Mouse (Mus musculus) right cerebral cortex, postnatal 25 days (tissue): ENCODE measurements at regions not wholly inside any gene's neighbourhood (a gene's known extent, or its start where the extent isn't known, plus 50 kb on each side); places are given as distances from the start of the nearest gene placed in this dataset.
"Not testable (repeated sequence)": the region's sequence is repeated elsewhere in the genome, so short reads cannot be mapped to it uniquely, and the experiment has no call there.

ENCODE experiments used
- DNase-seq: peaks from one replicate; pipeline ENCODE4 v3.0.0; 2022

- no peak for DNase-seq
Measured at GRCm38 (mm10) chr10:84214812-84215211, 225.6 kb downstream of the Nuak1 start.

GRCm38 (mm10) chr10:84229224-84229921 is 211.0 kb downstream of the Nuak1 start:
- DNase-seq = peak; percentile 45

GRCm38 (mm10) chr10:84230011-84230781 is 210.2 kb downstream of the Nuak1 start:
- DNase-seq = peak; percentile 19

- no peak for DNase-seq
Measured at GRCm38 (mm10) chr10:84235006-84235405, 205.4 kb downstream of the Nuak1 start.

GRCm38 (mm10) chr10:84236236-84236635 is 204.2 kb downstream of the Nuak1 start:
- DNase-seq = no peak

GRCm38 (mm10) chr10:84238279-84238963 is 202.0 kb downstream of the Nuak1 start:
- DNase-seq = no peak

GRCm38 (mm10) chr10:84243283-84243682 is 197.1 kb downstream of the Nuak1 start:
- no peak for DNase-seq

GRCm38 (mm10) chr10:84249346-84249745 is 191.1 kb downstream of the Nuak1 start:
- no peak for DNase-seq

GRCm38 (mm10) chr10:84260931-84261650 is 179.3 kb downstream of the Nuak1 start:
- DNase-seq = no peak

GRCm38 (mm10) chr10:84262943-84263342 is 177.5 kb downstream of the Nuak1 start:
- no peak for DNase-seq

GRCm38 (mm10) chr10:84285832-84286506 is 154.4 kb downstream of the Nuak1 start:
- DNase-seq = no peak

GRCm38 (mm10) chr10:84294422-84294821 is 146.0 kb downstream of the Nuak1 start:
- no peak for DNase-seq

GRCm38 (mm10) chr10:84296168-84296567 is 144.2 kb downstream of the Nuak1 start:
- DNase-seq = no peak

GRCm38 (mm10) chr10:84301561-84301960 is 138.8 kb downstream of the Nuak1 start:
- no peak for DNase-seq

GRCm38 (mm10) chr10:84302821-84303520 is 137.4 kb downstream of the Nuak1 start:
- no peak for DNase-seq

GRCm38 (mm10) chr10:84308746-84309145 is 131.7 kb downstream of the Nuak1 start:
- not testable (repeated sequence) for DNase-seq

- no peak for DNase-seq
Measured at GRCm38 (mm10) chr10:84310653-84311052, 129.7 kb downstream of the Nuak1 start.

- no peak for DNase-seq
Measured at GRCm38 (mm10) chr10:84312656-84313055, 127.7 kb downstream of the Nuak1 start.

GRCm38 (mm10) chr10:84316857-84317256 is 123.5 kb downstream of the Nuak1 start:
- DNase-seq = no peak

- DNase-seq = no peak
Measured at GRCm38 (mm10) chr10:84317960-84318359, 122.4 kb downstream of the Nuak1 start.
